Mouse (Mus musculus): Measurements from ENCODE around the gene Lmbrd2. TPM values are rescaled to one million over a fixed set of nuclear protein-coding genes. Genes with fewer than 3 reads are reported as not detected.

The Lmbrd2 gene
- polyA plus RNA-seq, 1 experiment: 4.7 TPM

- Histone ChIP-seq H3K27me3 (ENCODE audit: control insufficient read depth, insufficient read depth, insufficient read length) (no peaks in the 10 kb centered on the region), H3K4me3 (no peak overlapping the region), H3K4me2 (ENCODE audit: low read depth) (no peak overlapping the region), H3ac (ENCODE audit: control insufficient read depth, insufficient read length) (no peak overlapping the region), H3K36me3 (ENCODE audit: control insufficient read depth, insufficient read depth) (peaks cover 78% of the 10 kb centered on the region), H3K79me2 (ENCODE audit: control insufficient read depth, insufficient read depth) (no peaks in the 10 kb centered on the region)
- no peak for TF ChIP-seq SRF (IDR thresholded peaks at IDR 0.05; ENCODE audit: control insufficient read depth, insufficient read length, low read depth)
- no peak for TF ChIP-seq CEBPB (IDR thresholded peaks at IDR 0.05; ENCODE audit: insufficient read depth, poor library complexity, severe bottlenecking)
- TF ChIP-seq POLR2A (IDR thresholded peaks at IDR 0.05; ENCODE audit: insufficient read length, low read depth): no peak
- no peak for TF ChIP-seq MAX (IDR thresholded peaks at IDR 0.05; ENCODE audit: low read depth)
- no peak for TF ChIP-seq MYOG (IDR thresholded peaks at IDR 0.05; ENCODE audit: control insufficient read depth in 1 of 3, insufficient read depth in 1 of 3, insufficient read length in 2 of 3, low read depth in 2 of 3)
- TF ChIP-seq POLR2AphosphoS2 (IDR thresholded peaks at IDR 0.05; ENCODE audit: insufficient read length, low read depth): no peak
- no peak for TF ChIP-seq REST (IDR thresholded peaks at IDR 0.05; ENCODE audit: insufficient read depth, insufficient read length)
- TF ChIP-seq MYOD1 (IDR thresholded peaks at IDR 0.05; ENCODE audit: control insufficient read depth in 1 of 3, insufficient read length in 2 of 3, low read depth in 2 of 3): no peak
- TF ChIP-seq TCF12 (IDR thresholded peaks at IDR 0.05; ENCODE audit: insufficient read depth, poor library complexity, severe bottlenecking): no peak
- no peak for TF ChIP-seq E2F4 (IDR thresholded peaks at IDR 0.05; ENCODE audit: insufficient read depth)
- TF ChIP-seq USF1 (IDR thresholded peaks at IDR 0.05; ENCODE audit: low read depth): no peak
- no peak for TF ChIP-seq TCF3 (IDR thresholded peaks at IDR 0.05; ENCODE audit: insufficient read length, low read depth)
Measured at GRCm38 (mm10) chr15:9113556-9113955, 26.8 kb upstream of the Lmbrd2 start.

GRCm38 (mm10) chr15:9114131-9114530 lies 26.2 kb upstream of the Lmbrd2 start:
- no peak overlapping the region for H3K4me2 ChIP-seq (ENCODE audit: low read depth)
- TF ChIP-seq POLR2A (IDR thresholded peaks at IDR 0.05; ENCODE audit: insufficient read length, low read depth): no peak
- no peak for TF ChIP-seq REST (IDR thresholded peaks at IDR 0.05; ENCODE audit: insufficient read depth, insufficient read length)
- TF ChIP-seq SRF (IDR thresholded peaks at IDR 0.05; ENCODE audit: control insufficient read depth, insufficient read length, low read depth): no peak
- no peak for TF ChIP-seq MAX (IDR thresholded peaks at IDR 0.05; ENCODE audit: low read depth)
- TF ChIP-seq TCF3 (IDR thresholded peaks at IDR 0.05; ENCODE audit: insufficient read length, low read depth): no peak
- no peak for TF ChIP-seq CEBPB (IDR thresholded peaks at IDR 0.05; ENCODE audit: insufficient read depth, poor library complexity, severe bottlenecking)
- no peak for TF ChIP-seq MYOG (IDR thresholded peaks at IDR 0.05; ENCODE audit: control insufficient read depth in 1 of 3, insufficient read depth in 1 of 3, insufficient read length in 2 of 3, low read depth in 2 of 3)
- TF ChIP-seq E2F4 (IDR thresholded peaks at IDR 0.05; ENCODE audit: insufficient read depth): no peak
- peaks cover 80% of the 10 kb centered on the region for H3K36me3 ChIP-seq (ENCODE audit: control insufficient read depth, insufficient read depth)

GRCm38 (mm10) chr15:9114599-9114998 lies 25.8 kb upstream of the Lmbrd2 start:
- Histone ChIP-seq H3K4me3 (no peak overlapping the region), H3K27me3 (ENCODE audit: control insufficient read depth, insufficient read depth, insufficient read length) (no peaks in the 10 kb centered on the region), H3K36me3 (ENCODE audit: control insufficient read depth, insufficient read depth) (peaks cover 84% of the 10 kb centered on the region), H3ac (ENCODE audit: control insufficient read depth, insufficient read length) (no peak overlapping the region), H3K79me2 (ENCODE audit: control insufficient read depth, insufficient read depth) (no peaks in the 10 kb centered on the region), H3K4me2 (ENCODE audit: low read depth) (no peak overlapping the region)
- TF ChIP-seq USF1 (IDR thresholded peaks at IDR 0.05; ENCODE audit: low read depth) (no peak), REST (IDR thresholded peaks at IDR 0.05; ENCODE audit: insufficient read depth, insufficient read length) (no peak), MYOG (IDR thresholded peaks at IDR 0.05; ENCODE audit: control insufficient read depth in 1 of 3, insufficient read depth in 1 of 3, insufficient read length in 2 of 3, low read depth in 2 of 3) (no peak), E2F4 (IDR thresholded peaks at IDR 0.05; ENCODE audit: insufficient read depth) (no peak), CEBPB (IDR thresholded peaks at IDR 0.05; ENCODE audit: insufficient read depth, poor library complexity, severe bottlenecking) (no peak), TCF3 (IDR thresholded peaks at IDR 0.05; ENCODE audit: insufficient read length, low read depth) (no peak), MAX (IDR thresholded peaks at IDR 0.05; ENCODE audit: low read depth) (no peak), POLR2AphosphoS2 (IDR thresholded peaks at IDR 0.05; ENCODE audit: insufficient read length, low read depth) (no peak), POLR2A (IDR thresholded peaks at IDR 0.05; ENCODE audit: insufficient read length, low read depth) (no peak), SRF (IDR thresholded peaks at IDR 0.05; ENCODE audit: control insufficient read depth, insufficient read length, low read depth) (no peak), MYOD1 (IDR thresholded peaks at IDR 0.05; ENCODE audit: control insufficient read depth in 1 of 3, insufficient read length in 2 of 3, low read depth in 2 of 3) (no peak), TCF12 (IDR thresholded peaks at IDR 0.05; ENCODE audit: insufficient read depth, poor library complexity, severe bottlenecking) (no peak)

More at GRCm38 (mm10) chr15:9114131-9114530, 26.2 kb upstream of the Lmbrd2 start:
- Histone ChIP-seq H3K79me2 (ENCODE audit: control insufficient read depth, insufficient read depth) (no peaks in the 10 kb centered on the region), H3K27me3 (ENCODE audit: control insufficient read depth, insufficient read depth, insufficient read length) (no peaks in the 10 kb centered on the region), H3K4me3 (no peak overlapping the region), H3ac (ENCODE audit: control insufficient read depth, insufficient read length) (no peak overlapping the region)

GRCm38 (mm10) chr15:9118852-9119251 lies 21.5 kb upstream of the Lmbrd2 start:
- Histone ChIP-seq H3K36me3 (ENCODE audit: control insufficient read depth, insufficient read depth) (peaks cover 79% of the 10 kb centered on the region), H3K27me3 (ENCODE audit: control insufficient read depth, insufficient read depth, insufficient read length) (no peaks in the 10 kb centered on the region), H3K4me3 (no peak overlapping the region), H3K4me2 (ENCODE audit: low read depth) (no peak overlapping the region), H3K79me2 (ENCODE audit: control insufficient read depth, insufficient read depth) (no peaks in the 10 kb centered on the region), H3ac (ENCODE audit: control insufficient read depth, insufficient read length) (no peak overlapping the region)
- TF ChIP-seq REST (IDR thresholded peaks at IDR 0.05; ENCODE audit: insufficient read depth, insufficient read length) (no peak), TCF3 (IDR thresholded peaks at IDR 0.05; ENCODE audit: insufficient read length, low read depth) (no peak), E2F4 (IDR thresholded peaks at IDR 0.05; ENCODE audit: insufficient read depth) (no peak), USF1 (IDR thresholded peaks at IDR 0.05; ENCODE audit: low read depth) (no peak), MYOG (IDR thresholded peaks at IDR 0.05; ENCODE audit: control insufficient read depth in 1 of 3, insufficient read depth in 1 of 3, insufficient read length in 2 of 3, low read depth in 2 of 3) (no peak), CEBPB (IDR thresholded peaks at IDR 0.05; ENCODE audit: insufficient read depth, poor library complexity, severe bottlenecking) (no peak), POLR2AphosphoS2 (IDR thresholded peaks at IDR 0.05; ENCODE audit: insufficient read length, low read depth) (no peak), MAX (IDR thresholded peaks at IDR 0.05; ENCODE audit: low read depth) (no peak), MYOD1 (IDR thresholded peaks at IDR 0.05; ENCODE audit: control insufficient read depth in 1 of 3, insufficient read length in 2 of 3, low read depth in 2 of 3) (no peak), POLR2A (IDR thresholded peaks at IDR 0.05; ENCODE audit: insufficient read length, low read depth) (no peak), TCF12 (IDR thresholded peaks at IDR 0.05; ENCODE audit: insufficient read depth, poor library complexity, severe bottlenecking) (no peak), SRF (IDR thresholded peaks at IDR 0.05; ENCODE audit: control insufficient read depth, insufficient read length, low read depth) (no peak)
